Mouse (Mus musculus) CH12.LX (cell line): Measurements from ENCODE around the gene Tacc2. TPM values are rescaled to one million over a fixed set of nuclear protein-coding genes. Genes with fewer than 3 reads are reported as not detected.

ENCODE experiments used
- DNase-seq: peaks from one replicate; pipeline ENCODE4 v3.0.0-alpha.2; 2013; ENCODE audit errors: extremely low read depth
- H3K27ac ChIP-seq: 2 replicates; pipeline ENCODE4 v1.5.1; 2012; ENCODE audit warnings: low read depth, mild to moderate bottlenecking, control low read depth, moderate library complexity; ENCODE audit not compliant: insufficient read depth
- H3K27me3 ChIP-seq: replicated peaks from 2 replicates; pipeline ENCODE3; 2012; ENCODE audit warnings: inconsistent platforms
- H3K36me3 ChIP-seq, 2 experiments: replicated peaks in 1 of 2; 2 replicates each; pipeline versions ENCODE3 to v1.6.1; 2012; ENCODE audit warnings: inconsistent platforms in 1 of 2, low read length in 1 of 2, mild to moderate bottlenecking in 1 of 2, mixed read lengths in 1 of 2, moderate library complexity in 1 of 2; ENCODE audit not compliant: control insufficient read depth in 1 of 2, insufficient read depth in 1 of 2
- H3K4me1 ChIP-seq, 2 experiments: 2 replicates each; pipeline ENCODE4 v1.6.1; 2012; ENCODE audit warnings: inconsistent platforms in 1 of 2, moderate library complexity in 1 of 2; ENCODE audit not compliant: insufficient read depth in 2 of 2, control insufficient read depth in 1 of 2
- H3K4me2 ChIP-seq: 2 replicates; pipeline ENCODE4 v1.6.1; 2012; ENCODE audit warnings: low read depth, mild to moderate bottlenecking, control low read depth; ENCODE audit not compliant: poor library complexity, insufficient read depth, severe bottlenecking
- H3K4me3 ChIP-seq, 3 experiments: fragments of 150-350 bp in 1 of 3; sonication (generic) in 1 of 3; replicated peaks in 1 of 3; 2 replicates each; pipeline versions ENCODE3 to v1.5.1; 2011 to 2012; ENCODE audit warnings: low read depth in 2 of 3, low read length in 2 of 3, mild to moderate bottlenecking in 2 of 3, moderate library complexity in 2 of 3, control low read depth in 1 of 3, improper control_type of control experiment in 1 of 3, inconsistent platforms in 1 of 3, mixed read lengths in 1 of 3; ENCODE audit not compliant: poor library complexity in 1 of 3
- H3K79me2 ChIP-seq: replicated peaks from 2 replicates; pipeline ENCODE4 v1.6.1; 2012; ENCODE audit warnings: mild to moderate bottlenecking, moderate library complexity; ENCODE audit not compliant: control insufficient read depth, poor library complexity, insufficient read depth, severe bottlenecking; ENCODE audit errors: extremely low read depth
- H3K9ac ChIP-seq: 2 replicates; pipeline ENCODE4 v1.6.1; 2012; ENCODE audit warnings: low read depth, mild to moderate bottlenecking, control low read depth, moderate library complexity; ENCODE audit not compliant: insufficient read depth
- H3K9me3 ChIP-seq: replicated peaks from 2 replicates; pipeline ENCODE3; 2012; ENCODE audit warnings: low read length, inconsistent platforms, mixed read lengths
- BHLHE40 ChIP-seq: IDR thresholded peaks from 2 replicates; pipeline ENCODE4 v1.6.1; 2011; ENCODE audit warnings: mild to moderate bottlenecking, low read depth, low read length, improper control_type of control experiment
- CTCF ChIP-seq, 2 experiments: IDR thresholded peaks in 1 of 2; conservative IDR thresholded peaks in 1 of 2; 2 replicates each; pipeline ENCODE4 v1.5.1; 2011 to 2012; ENCODE audit warnings: low read depth in 2 of 2, low read length in 2 of 2, improper control_type of control experiment in 1 of 2, inconsistent platforms in 1 of 2, mild to moderate bottlenecking in 1 of 2, moderate library complexity in 1 of 2
- E2F4 ChIP-seq: IDR thresholded peaks from 2 replicates; pipeline ENCODE4 v1.6.1; 2011; ENCODE audit warnings: low read depth, low read length, improper control_type of control experiment; ENCODE audit not compliant: insufficient replicate concordance
- ELF1 ChIP-seq: IDR thresholded peaks from 2 replicates; pipeline ENCODE4 v1.6.1; 2014; ENCODE audit warnings: low read depth, mild to moderate bottlenecking, inconsistent platforms, low read length, improper control_type of control experiment
- ETS1 ChIP-seq: conservative IDR thresholded peaks from 2 replicates; pipeline ENCODE4 v1.6.1; 2012; ENCODE audit warnings: low read depth, mild to moderate bottlenecking, inconsistent platforms, low read length, improper control_type of control experiment, moderate library complexity
- GABPA ChIP-seq: IDR thresholded peaks from 2 replicates; pipeline ENCODE4 v1.6.1; 2012; ENCODE audit warnings: low read depth, low read length, improper control_type of control experiment, inconsistent platforms; ENCODE audit not compliant: insufficient replicate concordance
- IRF4 ChIP-seq: IDR thresholded peaks from 2 replicates; pipeline ENCODE4 v1.6.1; 2014; ENCODE audit warnings: low read depth, mild to moderate bottlenecking, inconsistent platforms, low read length, improper control_type of control experiment
- MAFK ChIP-seq: IDR thresholded peaks from 2 replicates; pipeline ENCODE4 v1.6.1; 2011; ENCODE audit warnings: low read length, improper control_type of control experiment; ENCODE audit not compliant: insufficient replicate concordance
- MAX ChIP-seq: IDR thresholded peaks from 2 replicates; pipeline ENCODE4 v1.6.1; 2011; ENCODE audit warnings: low read length, improper control_type of control experiment
- MEF2A ChIP-seq: IDR thresholded peaks from 2 replicates; pipeline ENCODE4 v1.6.1; 2014; ENCODE audit warnings: low read depth, mild to moderate bottlenecking, inconsistent platforms, low read length, improper control_type of control experiment, borderline replicate concordance
- NELFE ChIP-seq: IDR thresholded peaks from 2 replicates; pipeline ENCODE4 v1.6.1; 2011; ENCODE audit warnings: low read depth, low read length, improper control_type of control experiment
- NRF1 ChIP-seq: IDR thresholded peaks from 2 replicates; pipeline ENCODE4 v1.6.1; 2014; ENCODE audit warnings: low read depth, mild to moderate bottlenecking, inconsistent platforms, low read length, improper control_type of control experiment, moderate library complexity
- POLR2AphosphoS2 ChIP-seq: IDR thresholded peaks from 2 replicates; pipeline ENCODE4 v1.6.1; 2011; ENCODE audit warnings: low read depth, low read length, improper control_type of control experiment
- RAD21 ChIP-seq: IDR thresholded peaks from 2 replicates; pipeline ENCODE4 v1.6.1; 2011; ENCODE audit warnings: low read depth, mild to moderate bottlenecking, low read length, improper control_type of control experiment, moderate library complexity
- USF1 ChIP-seq: IDR thresholded peaks from 2 replicates; pipeline ENCODE4 v1.6.1; 2014; ENCODE audit warnings: low read depth, mild to moderate bottlenecking, inconsistent platforms, low read length, improper control_type of control experiment
- ZC3H11A ChIP-seq: IDR thresholded peaks from 2 replicates; pipeline ENCODE4 v1.6.1; 2012; ENCODE audit warnings: low read depth, mild to moderate bottlenecking, inconsistent platforms, low read length, improper control_type of control experiment
- ZMIZ1 ChIP-seq: IDR thresholded peaks from 2 replicates; pipeline ENCODE4 v1.6.1; 2012; ENCODE audit warnings: low read depth, mild to moderate bottlenecking, inconsistent platforms, low read length, improper control_type of control experiment
- dilution Hi-C: fragments of 300-500 bp; cut with MboI; formaldehyde crosslinking; loops from 2 replicates; pipeline ENCODE4 v1.14.3; 2020; ENCODE audit warnings: low sequenced_read_pairs; ENCODE audit not compliant: extremely low pct_unique_long_range_greater_than_20kb, extremely low pct_ligation_motif_present
- in situ Hi-C: fragments of 300-500 bp; cut with MboI; formaldehyde crosslinking; loops from 3 replicates; pipeline ENCODE4 v1.14.3; 2019; ENCODE audit warnings: low sequenced_read_pairs, low pct_ligation_motif_present, low pct_unique_long_range_greater_than_20kb, mixed read lengths
- polyA plus RNA-seq: library from polyadenylated mRNA; unstranded; fragments of >175 nt; gene quantifications from 2 replicates; pipeline ENCODE4 v1.2.1, GENCODE M21; 2012; ENCODE audit warnings: low read depth; ENCODE audit not compliant: insufficient read length
- total RNA-seq, 2 experiments: library from RNA; depleted of rRNA; stranded (reverse); fragments of 300-350 nt in 1 of 2; fragments of >200 nt in 1 of 2; gene quantifications; 2 replicates each; pipeline ENCODE4 v1.2.3; 2012 to 2014

Tacc2 gene
- total and polyA plus RNA-seq, 3 experiments, result 0.13 to 0.41 TPM; not detected in 1

GRCm38 (mm10) chr7:130674526-130674925, 97.3 kb downstream of the Tacc2 start:
- DNase-seq, result no peak
- Histone ChIP-seq H3K4me3 (no peak overlapping the region), H3K4me2 (no peak overlapping the region), H3K27ac (no peak overlapping the region), H3K9me3 (no peaks in the 10 kb centered on the region), H3K4me1 (peaks cover 0 to 5% of the 10 kb centered on the region in 2 experiments; a peak in 1 of 4 replicates), H3K36me3 (no peaks in the 10 kb centered on the region), H3K79me2 (no peaks in the 10 kb centered on the region), H3K9ac (no peak overlapping the region), H3K27me3 (peaks cover 38% of the 10 kb centered on the region)
- dilution Hi-C loops (no loop called here), in situ Hi-C loops (no loop called here)
- TF ChIP-seq ELF1, result no peak
- TF ChIP-seq NELFE, result no peak
- no peak for TF ChIP-seq MAX
- TF ChIP-seq ZMIZ1, result no peak
- TF ChIP-seq IRF4, result no peak
- TF ChIP-seq GABPA, result no peak
- TF ChIP-seq BHLHE40, result no peak
- TF ChIP-seq ETS1, result no peak

GRCm38 (mm10) chr7:130676885-130677540, 99.8 kb downstream of the Tacc2 start:
- H3K79me2 ChIP-seq, result no peaks in the 10 kb centered on the region
- no peaks in the 10 kb centered on the region for H3K9me3 ChIP-seq
- dilution Hi-C loops, result no loop called here
- no peak for DNase-seq
- H3K4me1 ChIP-seq, result no peaks in the 10 kb centered on the region; a peak in 1 of 4 replicates
- H3K27me3 ChIP-seq, result peaks cover 20% of the 10 kb centered on the region
- TF ChIP-seq RAD21 (no peak), NELFE (no peak), USF1 (no peak), CTCF (conservative IDR thresholded peaks at IDR 0.05 in 1 of 2, IDR thresholded peaks at IDR 0.05 in 1 of 2; ENCODE audit: low read depth in 2 of 2, low read length in 2 of 2) (no peak), POLR2AphosphoS2 (no peak), ZC3H11A (no peak), E2F4 (no peak), NRF1 (no peak), BHLHE40 (no peak), MEF2A (no peak), MAFK (no peak)
- TF ChIP-seq, all 38 proteins: peak for 0
- H3K9ac ChIP-seq, result no peak overlapping the region
- H3K4me3 ChIP-seq, result no peak overlapping the region
- no peak overlapping the region for H3K4me2 ChIP-seq
- in situ Hi-C loops, result no loop called here
- no peak overlapping the region for H3K27ac ChIP-seq
- H3K36me3 ChIP-seq, result no peaks in the 10 kb centered on the region
